Mouse (Mus musculus): Measurements from ENCODE around the gene Med24. TPM values are rescaled to one million over a fixed set of nuclear protein-coding genes. Genes with fewer than 3 reads are reported as not detected.

Med24 gene
- polyA plus RNA-seq (2015; fragmentation: Nextera tagmentation; extraction: Ambion mirVana): 63.8 and 65.0 TPM in 2 replicates

GRCm38 (mm10) chr11:98729119-98729588 lies at the start of gene Med24:
Gene Med24 (minus strand): TSS chr11:98729435.
- peak within 1 kb of the TSS; percentile 83 for H3K4me2 ChIP-seq
- no peaks in the 10 kb centered on the region for H3K27me3 ChIP-seq
- under 1% methylated on average over 16 of the region's 16 CpGs for WGBS
- ATAC-seq (ENCODE audit: insufficient number of reproducible peaks, insufficient read depth, low FRiP score, low TSS enrichment, low read depth): peak; percentile 86
- peaks cover 32% of the 10 kb centered on the region for H3K4me1 ChIP-seq
- H3K27ac ChIP-seq: peak within 1 kb of the TSS; percentile 82
- peaks cover 35% of the 10 kb centered on the region for H3K36me3 ChIP-seq
- H3K9me3 ChIP-seq: peaks cover 2% of the 10 kb centered on the region; the same call in 1 of the 2 replicates
- peak within 1 kb of the TSS; percentile 73 for H3K4me3 ChIP-seq
- peak within 1 kb of the TSS; percentile 79 for H3K9ac ChIP-seq

- Histone ChIP-seq H3K9me3 (no peaks in the 10 kb centered on the region), H3K27me3 (no peaks in the 10 kb centered on the region), H3K4me2 (no peak overlapping the region), H3K4me1 (peaks cover 57% of the 10 kb centered on the region), H3K9ac (no peak overlapping the region), H3K27ac (peak overlapping the region; percentile 90), H3K4me3 (no peak overlapping the region), H3K36me3 (no peaks in the 10 kb centered on the region)
- no peak for ATAC-seq (ENCODE audit: insufficient number of reproducible peaks, insufficient read depth, low FRiP score, low TSS enrichment, low read depth)
These were observed 48.7 kb upstream of the Med24 start for GRCm38 (mm10) chr11:98777888-98778287.

- Histone ChIP-seq H3K4me1 (peaks cover 52% of the 10 kb centered on the region), H3K9ac (peak overlapping the region; percentile 55), H3K27ac (peak overlapping the region; percentile 90), H3K27me3 (no peaks in the 10 kb centered on the region), H3K4me2 (peak overlapping the region; percentile 86), H3K36me3 (no peaks in the 10 kb centered on the region), H3K9me3 (no peaks in the 10 kb centered on the region), H3K4me3 (peak overlapping the region; percentile 6; the same call in 1 of the 2 replicates)
- whole genome bisulfite sequencing: 6% methylated on average over 9 of the region's 9 CpGs
- no peak for ATAC-seq (ENCODE audit: insufficient number of reproducible peaks, insufficient read depth, low FRiP score, low TSS enrichment, low read depth)
These were observed 47.8 kb upstream of the Med24 start for GRCm38 (mm10) chr11:98776843-98777590.

GRCm38 (mm10) chr11:98776052-98776764 lies 47.0 kb upstream of the Med24 start:
- Histone ChIP-seq H3K4me1 (peaks cover 46% of the 10 kb centered on the region), H3K9ac (peak overlapping the region; percentile 55)
- WGBS: 54% methylated on average over 12 of the region's 12 CpGs

GRCm38 (mm10) chr11:98775348-98776051 lies 46.3 kb upstream of the Med24 start:
- Histone ChIP-seq H3K36me3 (peaks cover 9% of the 10 kb centered on the region), H3K9ac (peak overlapping the region; percentile 64), H3K4me3 (peak overlapping the region; percentile 36), H3K27me3 (no peaks in the 10 kb centered on the region), H3K27ac (peak overlapping the region; percentile 90), H3K9me3 (no peaks in the 10 kb centered on the region), H3K4me2 (peak overlapping the region; percentile 86), H3K4me1 (peaks cover 46% of the 10 kb centered on the region)
- ATAC-seq (ENCODE audit: insufficient number of reproducible peaks, insufficient read depth, low FRiP score, low TSS enrichment, low read depth): peak; percentile 77
- WGBS: 6% methylated on average over 15 of the region's 15 CpGs

More at GRCm38 (mm10) chr11:98776052-98776764, 47.0 kb upstream of the Med24 start:
- peak overlapping the region; percentile 90 for H3K27ac ChIP-seq
- peaks cover 2% of the 10 kb centered on the region; the same call in 1 of the 2 replicates for H3K36me3 ChIP-seq
- no peaks in the 10 kb centered on the region for H3K9me3 ChIP-seq
- ATAC-seq (ENCODE audit: insufficient number of reproducible peaks, insufficient read depth, low FRiP score, low TSS enrichment, low read depth): no peak
- H3K4me3 ChIP-seq: no peak overlapping the region
- H3K27me3 ChIP-seq: no peaks in the 10 kb centered on the region
- peak overlapping the region; percentile 86 for H3K4me2 ChIP-seq

GRCm38 (mm10) chr11:98774582-98775347 lies 45.5 kb upstream of the Med24 start, which contains the start of gene Nr1d1:
Gene Nr1d1 (minus strand): TSS chr11:98775333.
- ATAC-seq (ENCODE audit: insufficient number of reproducible peaks, insufficient read depth, low FRiP score, low TSS enrichment, low read depth): no peak
- under 1% methylated on average over 22 of the region's 22 CpGs for WGBS
- peaks cover 17% of the 10 kb centered on the region for H3K36me3 ChIP-seq

GRCm38 (mm10) chr11:98773635-98774295 lies 44.5 kb upstream of the Med24 start:
- ATAC-seq (ENCODE audit: insufficient number of reproducible peaks, insufficient read depth, low FRiP score, low TSS enrichment, low read depth): peak; percentile 59
- no peaks in the 10 kb centered on the region for H3K27me3 ChIP-seq
- H3K4me3 ChIP-seq: peak overlapping the region; percentile 36
- under 1% methylated on average over 37 of the region's 37 CpGs for WGBS
- peak overlapping the region; percentile 64; the same call in 1 of the 2 replicates for H3K9ac ChIP-seq
- H3K4me1 ChIP-seq: peaks cover 49% of the 10 kb centered on the region
- H3K36me3 ChIP-seq: peaks cover 27% of the 10 kb centered on the region
- H3K27ac ChIP-seq: no peak overlapping the region
- H3K9me3 ChIP-seq: no peaks in the 10 kb centered on the region
- H3K4me2 ChIP-seq: peak overlapping the region; percentile 86

More at GRCm38 (mm10) chr11:98774582-98775347, 45.5 kb upstream of the Med24 start, which contains the start of gene Nr1d1:
- Histone ChIP-seq H3K27me3 (no peaks in the 10 kb centered on the region), H3K4me3 (peak within 1 kb of the TSS; percentile 36), H3K4me1 (peaks cover 46% of the 10 kb centered on the region), H3K9me3 (no peaks in the 10 kb centered on the region), H3K27ac (peak within 1 kb of the TSS; percentile 90), H3K9ac (peak within 1 kb of the TSS; percentile 64), H3K4me2 (peak within 1 kb of the TSS; percentile 86)

GRCm38 (mm10) chr11:98772667-98773171 lies 43.5 kb upstream of the Med24 start:
- Histone ChIP-seq H3K27me3 (no peaks in the 10 kb centered on the region), H3K4me3 (no peak overlapping the region), H3K9me3 (no peaks in the 10 kb centered on the region), H3K36me3 (peaks cover 34% of the 10 kb centered on the region), H3K27ac (no peak overlapping the region), H3K4me1 (peaks cover 60% of the 10 kb centered on the region), H3K9ac (no peak overlapping the region), H3K4me2 (peak overlapping the region; percentile 86)
- WGBS: 78% methylated on average over 8 of the region's 8 CpGs
- ATAC-seq (ENCODE audit: insufficient number of reproducible peaks, insufficient read depth, low FRiP score, low TSS enrichment, low read depth): no peak

GRCm38 (mm10) chr11:98771844-98772525 lies 42.8 kb upstream of the Med24 start:
- WGBS: 93% methylated on average over 11 of the region's 11 CpGs
- no peak for ATAC-seq (ENCODE audit: insufficient number of reproducible peaks, insufficient read depth, low FRiP score, low TSS enrichment, low read depth)
- Histone ChIP-seq H3K4me2 (no peak overlapping the region), H3K9me3 (no peaks in the 10 kb centered on the region), H3K4me3 (no peak overlapping the region), H3K27ac (no peak overlapping the region), H3K9ac (no peak overlapping the region), H3K27me3 (no peaks in the 10 kb centered on the region), H3K36me3 (peaks cover 34% of the 10 kb centered on the region), H3K4me1 (peaks cover 63% of the 10 kb centered on the region)

GRCm38 (mm10) chr11:98771131-98771530 lies 41.9 kb upstream of the Med24 start:
- peaks cover 63% of the 10 kb centered on the region for H3K4me1 ChIP-seq
- H3K4me3 ChIP-seq: no peak overlapping the region
- no peak overlapping the region for H3K9ac ChIP-seq
- H3K27me3 ChIP-seq: no peaks in the 10 kb centered on the region
- H3K36me3 ChIP-seq: peaks cover 36% of the 10 kb centered on the region
- H3K9me3 ChIP-seq: no peaks in the 10 kb centered on the region
- 93% methylated on average over 18 of the region's 18 CpGs for WGBS
- H3K4me2 ChIP-seq: no peak overlapping the region
- no peak for ATAC-seq (ENCODE audit: insufficient number of reproducible peaks, insufficient read depth, low FRiP score, low TSS enrichment, low read depth)
- no peak overlapping the region for H3K27ac ChIP-seq

Data from embryonic facial prominence, embryonic 13.5 days (tissue).